Mouse (Mus musculus): ENCODE results near the gene Rbm47.

- TF ChIP-seq CTCF (IDR thresholded peaks at IDR 0.05; ENCODE audit: insufficient read depth, low read length) (peak; percentile 47), POLR2A (IDR thresholded peaks at IDR 0.05; ENCODE audit: borderline replicate concordance, extremely low read depth, low read depth, low read length) (no peak)
These were observed 71.3 kb downstream of the Rbm47 start for GRCm38 (mm10) chr5:66101577-66101976.
